Mouse (Mus musculus) hindbrain, embryonic 15.5 days (tissue): ENCODE data around the gene Rnf157. TPM values are rescaled to one million over a fixed set of nuclear protein-coding genes. Genes with fewer than 3 reads are reported as not detected.
"Not testable (repeated sequence)": the region's sequence is repeated elsewhere in the genome, so short reads cannot be mapped to it uniquely, and the experiment has no call there.

Experiments
- ATAC-seq: fragments of 200-750 bp; cut with Nextera tagmentation; 2 replicates; pipeline ENCODE4 v1.8.0; 2017; ENCODE audit warnings: low read depth, moderate number of reproducible peaks, moderate TSS enrichment; ENCODE audit not compliant: low FRiP score
- H3K27ac ChIP-seq: fragments of 300-500 bp; sonication (generic); replicated peaks from 2 replicates; pipeline ENCODE4 v1.5.1; 2015; ENCODE audit warnings: mild to moderate bottlenecking, inconsistent platforms
- H3K27me3 ChIP-seq: fragments of 300-500 bp; sonication (generic); 2 replicates; pipeline ENCODE4 v1.6.1; 2015; ENCODE audit warnings: control low read depth, inconsistent platforms
- H3K36me3 ChIP-seq: fragments of 300-500 bp; sonication (generic); 2 replicates; pipeline ENCODE4 v1.6.1; 2015; ENCODE audit warnings: control low read depth, inconsistent platforms
- H3K4me1 ChIP-seq: fragments of 300-500 bp; sonication (generic); replicated peaks from 2 replicates; pipeline ENCODE4 v1.6.1; 2015; ENCODE audit warnings: control low read depth, inconsistent platforms
- H3K4me2 ChIP-seq: fragments of 300-500 bp; sonication (generic); 2 replicates; pipeline ENCODE4 v1.6.1; 2015; ENCODE audit warnings: moderate library complexity, mild to moderate bottlenecking, inconsistent platforms
- H3K4me3 ChIP-seq: fragments of 300-500 bp; sonication (generic); 2 replicates; pipeline ENCODE4 v1.5.1; 2015; ENCODE audit warnings: mild to moderate bottlenecking, inconsistent platforms
- H3K9ac ChIP-seq: fragments of 300-500 bp; sonication (generic); 2 replicates; pipeline ENCODE4 v1.6.1; 2015; ENCODE audit warnings: inconsistent platforms
- H3K9me3 ChIP-seq: fragments of 300-500 bp; sonication (generic); 2 replicates; pipeline ENCODE4 v1.6.1; 2016; ENCODE audit warnings: control low read depth, inconsistent platforms
- WGBS: fragments of 180-500 bp; shearing (Covaris S2); methylation state at CpG from one replicate; pipeline ENCODE4 v1.1.7; 2015; 5-methylcytosine and 5-hydroxymethylcytosine counted together
- polyA plus RNA-seq: library from polyadenylated mRNA; unstranded; fragments of >200 nt; fragmentation: Nextera tagmentation; extraction: Ambion mirVana; gene quantifications from 2 replicates; pipeline ENCODE4 v1.2.1, GENCODE M21; 2015

The Rnf157 gene
- polyA plus RNA-seq, 1 experiment from 2014 or later, result 78.1 TPM

- no peak for ATAC-seq
Observed at GRCm38 (mm10) chr11:116362015-116362414, 50.8 kb downstream of the Rnf157 start.

GRCm38 (mm10) chr11:116360915-116361314 is 51.9 kb downstream of the Rnf157 start:
- 94% methylated on average over 5 of the region's 5 CpGs for WGBS
- not testable (repeated sequence) for H3K9ac ChIP-seq, H3K4me3 ChIP-seq, ATAC-seq, H3K36me3 ChIP-seq, H3K27me3 ChIP-seq, H3K4me2 ChIP-seq, H3K9me3 ChIP-seq, H3K27ac ChIP-seq
- 0 out of 2 replicates have a peak, but pooled peaks cover 11% of the 10 kb centered on the region for H3K4me1 ChIP-seq

More at GRCm38 (mm10) chr11:116362015-116362414, 50.8 kb downstream of the Rnf157 start:
- no peak overlapping the region for H3K9ac ChIP-seq
- no peak overlapping the region for H3K27ac ChIP-seq
- no peaks in the 10 kb centered on the region for H3K27me3 ChIP-seq
- H3K4me2 ChIP-seq, result no peak overlapping the region
- 70% methylated on average over 11 of the region's 11 CpGs for WGBS
- no peaks in the 10 kb centered on the region for H3K9me3 ChIP-seq
- 0 out of 2 replicates have a peak, but pooled peaks cover 11% of the 10 kb centered on the region for H3K4me1 ChIP-seq
- no peak overlapping the region for H3K4me3 ChIP-seq
- peaks cover 5% of the 10 kb centered on the region; the same call in 1 of the 2 replicates for H3K36me3 ChIP-seq

GRCm38 (mm10) chr11:116359652-116360051 is 53.2 kb downstream of the Rnf157 start:
- Histone ChIP-seq H3K27ac (0 out of 2 replicates have a peak overlapping the region, but pooled peaks have one; percentile 31), H3K36me3 (peaks cover 20% of the 10 kb centered on the region), H3K4me1 (0 out of 2 replicates have a peak, but pooled peaks cover 7% of the 10 kb centered on the region), H3K27me3 (no peaks in the 10 kb centered on the region), H3K4me2 (no peak overlapping the region), H3K9ac (no peak overlapping the region), H3K9me3 (no peaks in the 10 kb centered on the region), H3K4me3 (no peak overlapping the region)
- ATAC-seq, result peak; percentile 69
- WGBS, result 58% methylated on average over 12 of the region's 12 CpGs

- Histone ChIP-seq H3K4me1 (0 out of 2 replicates have a peak, but pooled peaks cover 7% of the 10 kb centered on the region), H3K4me3 (no peak overlapping the region), H3K9ac (no peak overlapping the region), H3K9me3 (no peaks in the 10 kb centered on the region), H3K27me3 (no peaks in the 10 kb centered on the region), H3K4me2 (no peak overlapping the region), H3K27ac (peak overlapping the region; percentile 31; the same call in 1 of the 2 replicates), H3K36me3 (peaks cover 22% of the 10 kb centered on the region)
- 0 out of 2 replicates have a peak, but pooled peaks have one; percentile 15 for ATAC-seq
- WGBS, result 70% methylated on average over 15 of the region's 15 CpGs
Observed at GRCm38 (mm10) chr11:116358926-116359637, 53.8 kb downstream of the Rnf157 start.

GRCm38 (mm10) chr11:116354521-116354920 is 58.3 kb downstream of the Rnf157 start:
- H3K36me3 ChIP-seq, result peaks cover 37% of the 10 kb centered on the region
- no peaks in the 10 kb centered on the region for H3K9me3 ChIP-seq
- no peak for ATAC-seq
- H3K4me3 ChIP-seq, result no peak overlapping the region
- 0 out of 2 replicates have a peak, but pooled peaks cover 6% of the 10 kb centered on the region for H3K4me1 ChIP-seq
- H3K9ac ChIP-seq, result no peak overlapping the region
- WGBS, result 39% methylated on average over 17 of the region's 17 CpGs
- no peaks in the 10 kb centered on the region for H3K27me3 ChIP-seq
- H3K4me2 ChIP-seq, result no peak overlapping the region
- H3K27ac ChIP-seq, result no peak overlapping the region

GRCm38 (mm10) chr11:116353535-116353934 is 59.3 kb downstream of the Rnf157 start:
- Histone ChIP-seq H3K27me3 (no peaks in the 10 kb centered on the region), H3K27ac (no peak overlapping the region), H3K4me3 (no peak overlapping the region), H3K9ac (no peak overlapping the region), H3K9me3 (no peaks in the 10 kb centered on the region), H3K36me3 (peaks cover 46% of the 10 kb centered on the region), H3K4me1 (no peaks in the 10 kb centered on the region), H3K4me2 (no peak overlapping the region)
- no peak for ATAC-seq
- 94% methylated on average over 8 of the region's 8 CpGs for WGBS

DNA sequence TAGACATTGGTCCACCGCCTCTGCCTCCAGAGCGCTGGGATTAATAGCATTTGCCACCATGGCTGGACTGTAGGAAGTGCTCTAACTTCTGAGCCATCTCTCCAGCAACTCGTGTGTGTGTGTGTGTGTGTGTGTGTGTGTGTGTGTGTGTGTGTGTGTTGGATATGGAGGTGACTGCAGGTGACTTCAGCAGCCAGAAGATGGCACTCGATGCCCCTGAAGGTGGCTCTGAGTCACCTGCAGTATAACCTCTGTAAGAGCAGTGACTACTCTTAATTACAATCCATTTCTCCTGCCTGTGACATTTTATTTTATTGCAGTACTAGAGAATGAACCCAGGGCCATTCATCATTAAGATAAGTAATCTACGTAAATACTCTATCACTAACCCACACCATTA is 61.5 kb downstream of the Rnf157 start:
- Histone ChIP-seq H3K4me3 (no peak overlapping the region), H3K27me3 (no peaks in the 10 kb centered on the region), H3K36me3 (peaks cover 57% of the 10 kb centered on the region), H3K4me2 (no peak overlapping the region), H3K9me3 (no peaks in the 10 kb centered on the region), H3K9ac (no peak overlapping the region), H3K27ac (no peak overlapping the region), H3K4me1 (no peaks in the 10 kb centered on the region)
- no peak for ATAC-seq
- WGBS, result 94% methylated on average over 5 of the region's 5 CpGs

DNA sequence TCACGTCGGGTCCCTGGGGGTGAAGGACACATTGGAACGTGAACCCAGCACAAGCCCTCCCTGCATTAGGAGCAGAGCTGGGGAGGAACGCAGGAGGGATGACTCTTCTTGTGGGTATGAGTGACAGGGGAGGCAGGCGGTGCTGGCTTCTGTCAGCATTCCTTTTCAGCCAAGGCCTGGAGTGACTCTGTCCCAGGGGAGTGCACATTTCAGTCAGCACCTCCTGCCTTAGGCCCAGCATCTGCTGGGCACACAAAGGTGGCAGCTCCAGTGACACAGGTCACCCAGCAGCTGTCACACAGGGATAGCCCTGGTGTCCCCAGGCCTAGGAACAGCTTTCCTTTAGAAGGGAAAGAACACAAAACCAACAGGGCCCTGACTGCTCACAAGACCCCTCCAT is 64.9 kb downstream of the Rnf157 start:
- ATAC-seq, result no peak
- peaks cover 44% of the 10 kb centered on the region for H3K36me3 ChIP-seq
- no peak overlapping the region for H3K9ac ChIP-seq
- no peak overlapping the region for H3K4me3 ChIP-seq
- H3K4me1 ChIP-seq, result peaks cover 6% of the 10 kb centered on the region
- H3K9me3 ChIP-seq, result no peaks in the 10 kb centered on the region
- H3K27ac ChIP-seq, result no peak overlapping the region
- WGBS, result 63% methylated on average over 5 of the region's 5 CpGs
- no peaks in the 10 kb centered on the region for H3K27me3 ChIP-seq
- no peak overlapping the region for H3K4me2 ChIP-seq

DNA sequence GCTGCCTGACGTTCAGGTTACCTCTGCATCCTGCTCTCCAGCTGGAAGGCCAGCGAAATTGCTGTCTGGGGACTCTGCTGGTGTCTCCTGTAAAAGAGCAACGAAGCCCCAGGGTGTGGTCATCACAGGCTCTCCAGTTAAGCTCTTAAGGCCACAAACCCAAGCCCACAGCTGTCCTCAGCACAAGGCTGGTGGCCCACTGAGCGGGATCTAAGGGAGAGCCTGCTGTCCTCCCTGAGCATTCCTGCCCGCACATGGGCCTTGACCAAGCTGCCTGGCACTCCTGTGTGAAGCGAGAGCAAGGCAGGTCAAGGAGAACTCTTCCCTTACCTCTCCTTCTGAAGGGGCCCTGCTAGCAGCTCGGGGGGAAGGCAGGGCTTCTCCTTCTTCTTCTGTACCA is 65.8 kb downstream of the Rnf157 start:
- H3K9ac ChIP-seq, result no peak overlapping the region
- no peaks in the 10 kb centered on the region for H3K9me3 ChIP-seq
- H3K4me1 ChIP-seq, result peaks cover 15% of the 10 kb centered on the region
- no peak overlapping the region for H3K4me3 ChIP-seq
- 84% methylated on average over 7 of the region's 7 CpGs for WGBS
- ATAC-seq, result no peak
- peaks cover 44% of the 10 kb centered on the region for H3K36me3 ChIP-seq
- no peaks in the 10 kb centered on the region for H3K27me3 ChIP-seq
- no peak overlapping the region for H3K4me2 ChIP-seq
- no peak overlapping the region for H3K27ac ChIP-seq

DNA sequence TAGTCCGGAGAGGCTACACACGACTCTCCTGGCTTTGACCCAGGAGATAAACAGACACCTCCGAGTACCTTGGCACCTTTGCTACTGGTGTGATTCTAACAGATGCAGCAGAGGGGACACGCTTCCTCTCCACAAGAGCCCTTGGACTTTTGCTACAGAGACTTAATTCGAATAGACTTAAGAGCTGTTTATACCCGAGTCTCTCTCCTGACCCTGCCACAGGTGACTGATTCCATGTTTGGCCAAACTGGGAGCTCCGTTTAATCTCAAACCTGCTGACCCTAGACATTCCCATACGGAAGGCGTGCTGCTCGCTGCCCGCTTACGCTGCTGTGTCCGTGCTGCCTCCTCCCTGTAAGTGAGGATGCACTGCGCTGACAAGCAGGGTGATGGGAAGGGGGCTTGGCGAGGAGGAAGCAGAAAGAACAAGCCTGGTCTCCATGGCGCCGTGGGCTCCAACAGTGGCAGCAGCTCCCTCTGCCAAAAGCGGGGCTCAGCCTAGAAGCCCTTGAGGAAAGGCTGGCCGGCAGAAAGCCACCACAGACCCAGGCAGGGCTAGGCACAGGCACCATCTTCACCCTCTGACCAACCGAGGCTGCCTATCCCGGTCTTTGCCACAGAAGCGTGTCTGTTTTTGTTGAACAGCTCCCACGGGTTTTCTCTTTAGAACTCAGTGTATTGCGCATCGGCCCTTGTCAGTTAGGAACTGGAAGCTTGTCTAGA is 70.6 kb downstream of the Rnf157 start:
- peak; percentile 44; the same call in 1 of the 2 replicates for ATAC-seq

GRCm38 (mm10) chr11:116337531-116337930 is 75.3 kb downstream of the Rnf157 start:
- Histone ChIP-seq H3K27me3 (peaks cover 19% of the 10 kb centered on the region), H3K36me3 (0 out of 2 replicates have a peak, but pooled peaks cover 6% of the 10 kb centered on the region), H3K4me2 (no peak overlapping the region), H3K4me3 (no peak overlapping the region), H3K4me1 (peaks cover 52% of the 10 kb centered on the region), H3K27ac (no peak overlapping the region), H3K9me3 (no peaks in the 10 kb centered on the region), H3K9ac (no peak overlapping the region)
- no peak for ATAC-seq
- WGBS, result 90% methylated on average over 6 of the region's 6 CpGs

More for the DNA sequence above, 70.6 kb downstream of the Rnf157 start:
- no peak overlapping the region for H3K4me2 ChIP-seq
- peak overlapping the region; percentile 65 for H3K27ac ChIP-seq
- peaks cover 27% of the 10 kb centered on the region; the same call in 1 of the 2 replicates for H3K36me3 ChIP-seq
- H3K4me1 ChIP-seq, result peaks cover 18% of the 10 kb centered on the region
- H3K9ac ChIP-seq, result no peak overlapping the region
- 64% methylated on average over 25 of the region's 25 CpGs for WGBS
- no peak overlapping the region for H3K4me3 ChIP-seq
- no peaks in the 10 kb centered on the region for H3K9me3 ChIP-seq
- H3K27me3 ChIP-seq, result no peaks in the 10 kb centered on the region

DNA sequence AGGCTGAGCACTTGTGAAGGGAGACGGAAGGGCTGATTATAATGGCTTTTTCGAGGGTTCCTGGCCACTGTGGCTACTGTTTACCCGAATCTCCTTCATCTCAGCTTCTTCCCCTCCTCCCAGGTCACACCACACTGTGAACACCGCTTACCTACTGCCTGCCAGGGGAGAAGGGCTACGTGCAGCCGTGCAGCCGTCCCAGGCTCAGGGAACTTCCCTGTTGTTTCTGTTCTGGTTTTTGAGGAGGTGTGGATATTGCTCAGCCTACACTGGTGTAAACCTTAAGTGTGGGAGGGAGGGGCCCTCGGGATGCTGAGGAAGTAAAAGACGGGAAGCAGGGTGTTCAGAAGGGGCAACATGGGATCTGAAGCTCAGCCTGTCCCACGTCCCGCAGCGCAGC is 75.8 kb downstream of the Rnf157 start:
- H3K27me3 ChIP-seq, result peaks cover 19% of the 10 kb centered on the region
- no peak overlapping the region for H3K9ac ChIP-seq
- H3K4me3 ChIP-seq, result no peak overlapping the region
- WGBS, result 63% methylated on average over 11 of the region's 12 CpGs
- H3K4me1 ChIP-seq, result peaks cover 52% of the 10 kb centered on the region
- no peaks in the 10 kb centered on the region for H3K9me3 ChIP-seq
- no peak for ATAC-seq
- no peak overlapping the region for H3K4me2 ChIP-seq
- no peak overlapping the region; the same call in 1 of the 2 replicates for H3K27ac ChIP-seq
- H3K36me3 ChIP-seq, result 0 out of 2 replicates have a peak, but pooled peaks cover 6% of the 10 kb centered on the region
